Mouse (Mus musculus): ENCODE data around the gene Smndc1. TPM values are rescaled to one million over a fixed set of nuclear protein-coding genes. Genes with fewer than 3 reads are reported as not detected.
A peak's percentile ranks its signal among the peaks of the same experiment; 100 is the strongest.

Gene Smndc1
- polyA plus RNA-seq, 1 experiment from 2014 or later: 45.4 TPM

GRCm38 (mm10) chr19:53370233-53370632 lies 20.1 kb downstream of the Smndc1 start:
- Histone ChIP-seq H3K4me3 (replicated peaks) (no peak overlapping the region), H3K9ac (no peak overlapping the region), H3K27ac (no peak overlapping the region), H3K9me3 (no peaks in the 10 kb centered on the region), H3K4me1 (peaks cover 4% of the 10 kb centered on the region), H3K4me2 (no peak overlapping the region), H3K27me3 (no peaks in the 10 kb centered on the region), H3K36me3 (replicated peaks) (peaks cover 29% of the 10 kb centered on the region)
- ATAC-seq (ENCODE audit: low FRiP score): no peak
- 84% methylated on average over 15 of the region's 15 CpGs for WGBS

GRCm38 (mm10) chr19:53369469-53370043 lies 20.8 kb downstream of the Smndc1 start:
- Histone ChIP-seq H3K4me1 (peaks cover 9% of the 10 kb centered on the region), H3K27ac (no peak overlapping the region), H3K9me3 (no peaks in the 10 kb centered on the region), H3K9ac (no peak overlapping the region), H3K4me3 (replicated peaks) (no peak overlapping the region), H3K36me3 (replicated peaks) (peaks cover 24% of the 10 kb centered on the region), H3K4me2 (no peak overlapping the region), H3K27me3 (no peaks in the 10 kb centered on the region)
- ATAC-seq (ENCODE audit: low FRiP score): peak; percentile 51; the same call in 1 of the 2 replicates
- 42% methylated on average over 14 of the region's 14 CpGs for WGBS

GRCm38 (mm10) chr19:53366881-53367280 lies 23.5 kb downstream of the Smndc1 start:
- Histone ChIP-seq H3K4me3 (replicated peaks) (no peak overlapping the region), H3K27me3 (no peaks in the 10 kb centered on the region), H3K36me3 (replicated peaks) (peaks cover 7% of the 10 kb centered on the region), H3K4me2 (no peak overlapping the region), H3K9ac (no peak overlapping the region), H3K9me3 (no peaks in the 10 kb centered on the region), H3K27ac (no peak overlapping the region), H3K4me1 (peaks cover 9% of the 10 kb centered on the region)
- ATAC-seq (ENCODE audit: low FRiP score): no peak
- 77% methylated on average over 7 of the region's 7 CpGs for WGBS

- Histone ChIP-seq H3K9ac (no peak overlapping the region), H3K27ac (no peak overlapping the region), H3K36me3 (replicated peaks) (peaks cover under 1% of the 10 kb centered on the region), H3K27me3 (no peaks in the 10 kb centered on the region), H3K4me1 (peaks cover 9% of the 10 kb centered on the region), H3K9me3 (no peaks in the 10 kb centered on the region), H3K4me2 (no peak overlapping the region), H3K4me3 (replicated peaks) (no peak overlapping the region)
- no peak for ATAC-seq (ENCODE audit: low FRiP score)
- 86% methylated on average over 11 of the region's 11 CpGs for WGBS
Observed at GRCm38 (mm10) chr19:53366057-53366775, 24.2 kb downstream of the Smndc1 start.

- no peaks in the 10 kb centered on the region for H3K9me3 ChIP-seq
- H3K4me3 ChIP-seq (replicated peaks): no peak overlapping the region
- H3K27me3 ChIP-seq: no peaks in the 10 kb centered on the region
- peak overlapping the region; percentile 21 for H3K4me2 ChIP-seq
- no peaks in the 10 kb centered on the region for H3K36me3 ChIP-seq (replicated peaks)
- H3K9ac ChIP-seq: no peak overlapping the region
- H3K4me1 ChIP-seq: peaks cover 16% of the 10 kb centered on the region
- 48% methylated on average over 9 of the region's 9 CpGs for WGBS
- peak overlapping the region; percentile 42; the same call in 1 of the 2 replicates for H3K27ac ChIP-seq
- ATAC-seq (ENCODE audit: low FRiP score): peak; percentile 45; the same call in 1 of the 2 replicates
Observed at GRCm38 (mm10) chr19:53364963-53365362, 25.4 kb downstream of the Smndc1 start.

GRCm38 (mm10) chr19:53364551-53364950 lies 25.8 kb downstream of the Smndc1 start:
- Histone ChIP-seq H3K4me2 (no peak overlapping the region), H3K27me3 (no peaks in the 10 kb centered on the region), H3K36me3 (replicated peaks) (no peaks in the 10 kb centered on the region), H3K9me3 (no peaks in the 10 kb centered on the region), H3K27ac (no peak overlapping the region), H3K9ac (no peak overlapping the region), H3K4me1 (peaks cover 20% of the 10 kb centered on the region), H3K4me3 (replicated peaks) (no peak overlapping the region)
- 84% methylated on average over 2 of the region's 2 CpGs for WGBS
- ATAC-seq (ENCODE audit: low FRiP score): no peak

GRCm38 (mm10) chr19:53362967-53363366 lies 27.4 kb downstream of the Smndc1 start:
- Histone ChIP-seq H3K27ac (no peak overlapping the region), H3K9me3 (no peaks in the 10 kb centered on the region), H3K4me2 (no peak overlapping the region), H3K4me1 (peaks cover 28% of the 10 kb centered on the region), H3K36me3 (replicated peaks) (no peaks in the 10 kb centered on the region), H3K27me3 (no peaks in the 10 kb centered on the region), H3K9ac (no peak overlapping the region), H3K4me3 (replicated peaks) (no peak overlapping the region)
- ATAC-seq (ENCODE audit: low FRiP score): no peak
- 50% methylated on average over 2 of the region's 2 CpGs for WGBS

GRCm38 (mm10) chr19:53360265-53360958 lies 30.0 kb downstream of the Smndc1 start:
- peaks cover 26% of the 10 kb centered on the region for H3K4me1 ChIP-seq
- H3K4me2 ChIP-seq: no peak overlapping the region
- no peak overlapping the region for H3K4me3 ChIP-seq (replicated peaks)
- ATAC-seq (ENCODE audit: low FRiP score): 0 out of 2 replicates have a peak, but pooled peaks have one; percentile 10
- no peak overlapping the region for H3K9ac ChIP-seq
- peaks cover 6% of the 10 kb centered on the region for H3K36me3 ChIP-seq (replicated peaks)
- WGBS: 60% methylated on average over 8 of the region's 8 CpGs
- no peaks in the 10 kb centered on the region for H3K9me3 ChIP-seq
- H3K27me3 ChIP-seq: no peaks in the 10 kb centered on the region
- peak overlapping the region; percentile 68; the same call in 1 of the 2 replicates for H3K27ac ChIP-seq

- H3K4me2 ChIP-seq: no peak overlapping the region
- H3K9ac ChIP-seq: no peak overlapping the region
- H3K4me1 ChIP-seq: peaks cover 19% of the 10 kb centered on the region
- no peaks in the 10 kb centered on the region for H3K9me3 ChIP-seq
- WGBS: 66% methylated on average over 22 of the region's 22 CpGs
- H3K36me3 ChIP-seq (replicated peaks): peaks cover 6% of the 10 kb centered on the region
- peak; percentile 71; the same call in 1 of the 2 replicates for ATAC-seq (ENCODE audit: low FRiP score)
- H3K4me3 ChIP-seq (replicated peaks): no peak overlapping the region
- H3K27me3 ChIP-seq: no peaks in the 10 kb centered on the region
- H3K27ac ChIP-seq: peak overlapping the region; percentile 68
Observed at GRCm38 (mm10) chr19:53359160-53360033, 31.0 kb downstream of the Smndc1 start.

- WGBS: 79% methylated on average over 16 of the region's 16 CpGs
Observed at GRCm38 (mm10) chr19:53355065-53355464, 35.3 kb downstream of the Smndc1 start.

GRCm38 (mm10) chr19:53354271-53355000 lies 35.9 kb downstream of the Smndc1 start:
- H3K9ac ChIP-seq: no peak overlapping the region
- no peak overlapping the region for H3K27ac ChIP-seq
- H3K36me3 ChIP-seq (replicated peaks): peaks cover 22% of the 10 kb centered on the region
- H3K4me2 ChIP-seq: no peak overlapping the region
- no peaks in the 10 kb centered on the region for H3K27me3 ChIP-seq
- H3K4me3 ChIP-seq (replicated peaks): no peak overlapping the region
- ATAC-seq (ENCODE audit: low FRiP score): no peak
- no peaks in the 10 kb centered on the region for H3K9me3 ChIP-seq
- 62% methylated on average over 7 of the region's 7 CpGs for WGBS
- H3K4me1 ChIP-seq: peaks cover 13% of the 10 kb centered on the region

More at GRCm38 (mm10) chr19:53355065-53355464, 35.3 kb downstream of the Smndc1 start:
- H3K4me1 ChIP-seq: peaks cover 19% of the 10 kb centered on the region
- no peak overlapping the region for H3K9ac ChIP-seq
- H3K27me3 ChIP-seq: no peaks in the 10 kb centered on the region
- peaks cover 17% of the 10 kb centered on the region for H3K36me3 ChIP-seq (replicated peaks)
- ATAC-seq (ENCODE audit: low FRiP score): no peak
- no peak overlapping the region for H3K27ac ChIP-seq
- no peak overlapping the region for H3K4me2 ChIP-seq
- H3K4me3 ChIP-seq (replicated peaks): no peak overlapping the region
- H3K9me3 ChIP-seq: no peaks in the 10 kb centered on the region

Measured in forebrain, embryonic 12.5 days (tissue).